Mouse (Mus musculus): ENCODE measurements around the gene Ccdc62. TPM values are rescaled to one million over a fixed set of nuclear protein-coding genes. Genes with fewer than 3 reads are reported as not detected.

Ccdc62 gene
- polyA plus RNA-seq, 1 experiment from 2014 or later = 6.7 TPM

DNA sequence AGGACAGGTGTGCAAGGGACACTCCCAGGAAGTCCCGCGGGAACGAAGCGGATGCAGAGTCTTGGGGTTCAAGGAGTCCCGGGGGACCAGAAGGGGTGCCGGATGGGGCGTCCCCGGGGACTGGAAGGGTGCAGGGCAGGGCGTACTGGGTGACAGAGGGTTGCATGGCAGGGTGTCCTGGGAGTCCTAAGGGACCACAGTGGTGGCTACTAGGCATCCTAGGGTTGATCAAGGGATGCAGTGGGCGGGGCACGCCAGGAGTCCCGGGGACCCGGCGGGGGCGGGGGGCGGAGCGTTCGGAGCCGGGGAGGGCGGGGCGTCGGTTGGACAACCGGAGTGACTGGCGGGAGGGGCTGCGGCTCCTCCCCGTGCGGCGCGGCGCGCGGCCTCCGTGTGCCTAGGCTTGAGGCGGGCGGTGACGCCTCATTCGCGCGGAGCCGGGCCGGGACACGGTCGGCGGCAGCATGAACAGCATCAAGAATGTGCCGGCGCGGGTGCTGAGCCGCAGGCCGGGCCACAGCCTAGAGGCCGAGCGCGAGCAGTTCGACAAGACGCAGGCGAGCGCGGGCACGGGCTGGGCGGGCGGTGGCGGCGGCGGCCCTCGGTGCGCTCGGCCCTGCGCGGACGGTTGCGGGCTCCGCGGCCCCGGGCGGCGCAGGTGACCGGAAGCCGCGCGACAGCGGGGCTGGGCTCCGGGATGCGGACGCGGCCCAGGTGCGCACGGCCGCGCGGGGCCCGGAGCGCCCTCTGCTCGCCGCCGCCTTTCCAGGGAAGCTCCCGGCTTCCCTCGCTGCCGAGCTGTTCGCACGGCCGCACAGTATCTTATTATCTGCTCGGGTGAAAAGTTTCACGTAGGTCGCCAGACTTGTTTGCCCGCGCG lies 43.1 kb downstream of the Ccdc62 start, which contains the start of gene Hip1r:
Hip1r (plus strand) TSS at position 330 of the 880 bp plus-strand sequence.
- Histone ChIP-seq H3K27ac (peak within 1 kb of the TSS; percentile 46; the same call in 1 of the 2 replicates), H3K4me3 (peak within 1 kb of the TSS; percentile 64), H3K4me2 (peak within 1 kb of the TSS; percentile 90), H3K4me1 (peaks cover 16% of the 10 kb centered on the region), H3K36me3 (replicated peaks) (no peaks in the 10 kb centered on the region), H3K27me3 (replicated peaks) (0 out of 2 replicates have a peak, but pooled peaks cover 3% of the 10 kb centered on the region), H3K9me3 (no peaks in the 10 kb centered on the region), H3K9ac (peak within 1 kb of the TSS; percentile 54)
- peak; percentile 80 for ATAC-seq (replicated peaks)
- WGBS = under 1% methylated on average over 88 of the region's 106 CpGs

DNA sequence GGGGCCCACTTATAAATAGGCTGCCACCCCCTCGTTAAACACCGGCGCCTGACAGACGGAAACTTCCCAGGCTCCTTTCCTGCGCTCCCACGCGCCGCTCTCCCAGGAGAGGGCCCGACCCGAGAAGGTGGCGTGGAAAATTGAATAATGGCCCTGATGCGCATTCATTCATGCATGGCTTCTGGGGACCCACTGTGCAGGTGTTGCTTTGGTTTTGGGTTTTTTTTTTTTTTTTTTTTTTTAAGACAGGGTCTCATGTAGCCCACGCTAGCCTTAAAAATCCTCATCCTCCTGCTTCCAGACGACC lies 43.7 kb downstream of the Ccdc62 start:
- Histone ChIP-seq H3K9ac (peak overlapping the region; percentile 54), H3K27me3 (replicated peaks) (0 out of 2 replicates have a peak, but pooled peaks cover 3% of the 10 kb centered on the region), H3K9me3 (no peaks in the 10 kb centered on the region), H3K36me3 (replicated peaks) (no peaks in the 10 kb centered on the region), H3K4me1 (peaks cover 16% of the 10 kb centered on the region), H3K4me2 (peak overlapping the region; percentile 90), H3K27ac (0 out of 2 replicates have a peak overlapping the region, but pooled peaks have one; percentile 46), H3K4me3 (peak overlapping the region; percentile 64)
- peak; percentile 28 for ATAC-seq (replicated peaks)
- WGBS = 0% methylated on average over 14 of the region's 14 CpGs

DNA sequence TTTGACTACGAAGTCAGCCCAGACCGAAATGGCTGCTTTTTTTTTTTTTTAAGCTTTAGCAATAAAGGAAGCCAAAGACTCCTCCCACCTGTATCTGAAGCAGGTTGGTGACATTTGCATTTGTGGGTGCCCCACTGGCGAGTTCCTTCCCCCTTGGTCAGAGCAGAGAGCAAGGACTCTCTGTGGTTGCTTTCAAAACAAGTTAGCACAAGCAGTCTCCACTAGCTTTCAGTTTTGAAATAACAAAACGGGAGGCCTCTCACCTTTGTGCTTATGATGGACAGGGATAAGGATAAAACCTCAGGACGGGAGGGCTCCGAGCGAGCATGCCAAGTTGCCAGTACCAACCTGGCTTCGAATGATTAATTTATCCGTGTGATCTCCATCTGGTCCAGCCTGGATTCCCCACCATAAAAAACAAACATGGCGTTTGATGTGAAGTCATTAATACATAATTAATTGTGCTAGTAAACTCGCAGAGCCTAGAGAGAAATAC lies 44.2 kb downstream of the Ccdc62 start:
- Histone ChIP-seq H3K9ac (no peak overlapping the region; the same call in 1 of the 2 replicates), H3K36me3 (replicated peaks) (no peaks in the 10 kb centered on the region), H3K9me3 (no peaks in the 10 kb centered on the region), H3K4me1 (peaks cover 16% of the 10 kb centered on the region), H3K4me2 (peak overlapping the region; percentile 90), H3K27ac (no peak overlapping the region), H3K4me3 (peak overlapping the region; percentile 64), H3K27me3 (replicated peaks) (0 out of 2 replicates have a peak, but pooled peaks cover 3% of the 10 kb centered on the region)
- WGBS = 27% methylated on average over 11 of the region's 11 CpGs
- no peak for ATAC-seq (replicated peaks)

DNA sequence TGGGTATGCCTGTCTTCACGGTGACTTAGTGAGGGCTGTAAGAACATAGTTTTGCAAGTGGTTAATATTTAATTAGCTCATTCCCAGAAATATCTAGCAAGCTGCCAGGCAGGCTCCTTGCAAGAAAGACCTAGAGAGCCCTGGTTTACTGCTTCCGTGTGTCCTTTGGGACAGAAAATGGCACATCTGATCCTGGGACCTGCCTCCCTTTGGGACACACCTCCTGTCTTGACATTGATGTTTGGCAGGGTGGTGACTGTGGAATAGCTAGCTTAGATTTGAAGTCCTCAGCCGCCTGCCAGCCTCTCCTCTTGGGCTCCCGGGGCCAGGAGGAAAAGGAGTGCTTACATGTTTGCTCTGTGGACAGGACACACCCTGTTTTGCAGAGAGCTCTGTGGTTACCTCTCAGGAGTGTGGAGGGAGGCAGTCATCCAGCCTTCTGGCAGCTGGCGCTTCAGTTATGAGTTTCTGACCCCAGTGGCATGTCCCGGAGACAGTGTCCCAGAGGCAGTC lies 45.2 kb downstream of the Ccdc62 start:
- WGBS = 66% methylated on average over 6 of the region's 6 CpGs
- H3K36me3 ChIP-seq (replicated peaks) = no peaks in the 10 kb centered on the region
- no peak overlapping the region for H3K9ac ChIP-seq
- no peak overlapping the region for H3K27ac ChIP-seq
- H3K4me2 ChIP-seq = no peak overlapping the region
- H3K4me1 ChIP-seq = peaks cover 16% of the 10 kb centered on the region
- 0 out of 2 replicates have a peak, but pooled peaks cover 3% of the 10 kb centered on the region for H3K27me3 ChIP-seq (replicated peaks)
- no peak for ATAC-seq (replicated peaks)
- H3K4me3 ChIP-seq = no peak overlapping the region
- no peaks in the 10 kb centered on the region for H3K9me3 ChIP-seq

DNA sequence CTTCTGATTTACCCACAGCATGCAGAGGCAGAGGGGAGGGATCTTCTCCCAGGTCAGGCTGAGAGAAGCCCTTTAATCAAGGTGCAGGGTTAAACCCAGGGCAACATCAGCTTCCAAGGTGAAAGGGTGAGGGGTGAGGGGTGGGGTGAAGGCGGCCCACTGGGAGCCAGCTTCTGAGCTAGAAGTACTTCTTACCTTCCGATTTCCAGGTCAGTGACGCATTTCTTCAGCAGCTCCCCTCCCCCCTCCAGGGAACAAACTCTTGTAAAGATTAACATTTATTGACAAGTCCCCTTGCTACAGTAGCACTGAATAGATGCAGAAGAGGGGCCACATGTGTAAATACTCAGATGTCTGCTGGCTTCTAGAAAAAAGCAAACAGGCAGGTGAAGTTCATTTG lies 46.8 kb downstream of the Ccdc62 start:
- Histone ChIP-seq H3K36me3 (replicated peaks) (no peaks in the 10 kb centered on the region), H3K27me3 (replicated peaks) (0 out of 2 replicates have a peak, but pooled peaks cover 3% of the 10 kb centered on the region), H3K4me1 (peaks cover 16% of the 10 kb centered on the region), H3K27ac (no peak overlapping the region), H3K9ac (no peak overlapping the region), H3K4me3 (no peak overlapping the region), H3K4me2 (no peak overlapping the region), H3K9me3 (no peaks in the 10 kb centered on the region)
- 52% methylated on average over 3 of the region's 3 CpGs for WGBS
- ATAC-seq (replicated peaks) = no peak

DNA sequence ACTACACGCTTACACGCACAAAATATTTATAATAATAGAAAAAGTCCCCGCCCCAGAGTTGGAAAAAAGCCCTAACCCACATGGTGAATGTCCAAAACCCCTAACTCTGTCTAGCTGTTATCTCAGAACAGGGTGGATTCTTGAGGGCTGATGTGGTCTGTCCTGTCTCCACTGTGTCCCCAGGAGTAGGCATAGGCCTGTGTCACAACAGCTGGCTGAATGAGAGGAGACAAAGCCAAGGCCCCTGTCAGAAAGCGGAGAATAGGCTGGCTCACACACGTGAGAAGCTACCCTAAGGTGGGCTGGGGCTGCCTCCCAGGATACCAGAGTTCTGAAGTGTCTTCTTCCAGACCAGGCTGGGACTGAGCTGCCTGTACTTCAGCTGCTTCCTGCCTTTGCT lies 47.7 kb downstream of the Ccdc62 start:
- Histone ChIP-seq H3K4me3 (no peak overlapping the region), H3K36me3 (replicated peaks) (no peaks in the 10 kb centered on the region), H3K4me2 (no peak overlapping the region), H3K9me3 (no peaks in the 10 kb centered on the region), H3K9ac (no peak overlapping the region), H3K4me1 (peaks cover 16% of the 10 kb centered on the region), H3K27me3 (replicated peaks) (0 out of 2 replicates have a peak, but pooled peaks cover 3% of the 10 kb centered on the region), H3K27ac (no peak overlapping the region)
- WGBS = 78% methylated on average over 5 of the region's 5 CpGs
- ATAC-seq (replicated peaks) = no peak

DNA sequence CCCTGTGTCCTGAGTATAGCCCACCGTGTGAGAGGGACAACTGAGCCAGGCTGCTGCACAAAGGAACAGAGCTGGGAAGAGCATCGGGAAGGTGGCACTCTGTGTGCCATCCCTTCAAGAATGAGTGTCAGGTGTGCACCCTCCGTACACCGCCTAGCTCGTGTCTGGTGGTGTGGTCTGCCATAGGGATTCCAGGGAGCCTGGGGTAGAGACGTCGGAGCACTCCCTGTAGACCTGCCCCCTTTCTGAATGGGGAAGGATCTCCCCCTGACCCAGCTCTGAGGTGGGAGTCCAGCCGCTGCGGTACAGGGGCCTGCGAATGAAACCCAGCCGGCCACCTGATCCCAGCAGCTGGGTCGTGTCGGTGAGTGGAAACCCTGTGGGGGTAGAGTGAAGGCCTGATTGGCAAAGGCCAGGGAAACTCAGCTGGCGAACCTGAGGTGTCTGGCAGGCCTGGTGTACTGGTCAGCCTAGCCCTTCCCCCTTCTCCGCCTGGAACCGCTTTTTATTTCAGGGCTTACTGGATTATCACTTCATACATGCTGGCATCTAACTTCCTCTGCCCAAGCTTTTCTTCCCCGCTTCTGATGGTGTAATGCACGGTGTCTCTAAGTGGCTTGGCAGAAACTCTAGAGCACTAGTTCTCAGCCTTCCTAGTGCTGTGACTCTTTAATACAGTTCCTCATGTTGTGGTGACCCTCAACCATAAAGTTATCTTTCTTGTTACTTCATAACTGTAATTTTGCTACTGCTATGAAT lies 48.9 kb downstream of the Ccdc62 start:
- Histone ChIP-seq H3K4me2 (no peak overlapping the region), H3K9ac (no peak overlapping the region)
- no peak for ATAC-seq (replicated peaks)

DNA sequence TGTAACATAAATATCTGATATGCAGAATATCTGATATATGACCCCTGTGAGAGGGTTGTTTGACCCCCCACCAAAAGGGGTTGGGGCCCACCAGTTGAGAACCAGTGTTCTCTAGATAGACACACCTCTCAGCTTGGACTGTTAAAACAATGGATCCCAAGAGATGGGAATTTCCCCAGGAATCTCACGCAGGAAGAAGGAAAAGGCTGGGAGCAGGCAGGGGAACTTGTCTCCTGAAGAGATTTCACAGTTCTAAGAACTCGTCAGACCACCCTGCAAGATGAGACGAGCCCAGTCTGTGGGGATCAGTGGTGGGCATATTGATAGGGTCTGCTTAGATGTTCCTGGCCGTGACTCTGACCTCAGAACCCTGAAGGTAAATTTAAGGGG lies 49.5 kb downstream of the Ccdc62 start:
- H3K36me3 ChIP-seq (replicated peaks) = no peaks in the 10 kb centered on the region
- no peak overlapping the region for H3K9ac ChIP-seq
- 0 out of 2 replicates have a peak, but pooled peaks cover 3% of the 10 kb centered on the region for H3K27me3 ChIP-seq (replicated peaks)
- H3K4me3 ChIP-seq = no peak overlapping the region
- no peak overlapping the region for H3K4me2 ChIP-seq
- H3K9me3 ChIP-seq = no peaks in the 10 kb centered on the region
- no peak overlapping the region for H3K27ac ChIP-seq
- no peak for ATAC-seq (replicated peaks)
- H3K4me1 ChIP-seq = peaks cover 11% of the 10 kb centered on the region
- WGBS = 59% methylated on average over 4 of the region's 4 CpGs

More for the DNA sequence above, 48.9 kb downstream of the Ccdc62 start:
- H3K27ac ChIP-seq = no peak overlapping the region
- no peaks in the 10 kb centered on the region for H3K9me3 ChIP-seq
- no peak overlapping the region for H3K4me3 ChIP-seq
- H3K4me1 ChIP-seq = peaks cover 16% of the 10 kb centered on the region
- 66% methylated on average over 18 of the region's 18 CpGs for WGBS
- no peaks in the 10 kb centered on the region for H3K36me3 ChIP-seq (replicated peaks)
- 0 out of 2 replicates have a peak, but pooled peaks cover 3% of the 10 kb centered on the region for H3K27me3 ChIP-seq (replicated peaks)

DNA sequence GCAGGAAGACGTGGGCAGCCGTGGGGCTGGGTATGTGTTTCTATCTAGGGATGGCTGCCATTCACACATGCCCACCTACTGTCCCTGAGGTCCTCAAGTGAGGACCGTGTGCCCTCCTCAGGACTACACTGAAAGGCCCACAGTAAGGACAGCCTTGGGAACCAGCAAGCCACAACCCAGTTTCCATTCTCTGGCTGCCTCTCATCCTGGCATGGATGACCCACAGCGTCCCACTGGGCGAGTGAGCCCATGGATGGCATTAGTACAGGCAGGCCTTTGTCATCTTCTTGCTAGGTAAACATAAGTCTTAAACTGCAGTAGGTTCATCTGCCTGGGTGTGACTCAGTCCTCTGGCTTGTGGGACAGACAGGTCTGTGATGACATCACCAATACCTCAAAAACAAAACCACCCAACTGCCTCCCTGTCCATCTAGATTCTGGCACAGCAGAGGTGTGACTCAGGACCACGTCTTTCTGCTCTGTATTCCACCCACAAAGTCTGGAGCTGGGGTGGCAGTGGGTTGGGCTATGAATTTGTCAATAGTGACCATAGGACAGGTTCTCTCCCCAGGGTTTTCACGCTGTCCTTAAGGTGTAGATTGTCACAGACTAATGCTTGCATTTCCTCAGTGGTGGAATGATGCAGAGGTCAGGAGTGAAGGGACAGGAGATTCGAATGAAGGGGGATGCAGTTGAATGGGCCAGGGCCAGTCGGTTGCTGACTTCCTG lies 50.2 kb downstream of the Ccdc62 start:
- no peaks in the 10 kb centered on the region for H3K27me3 ChIP-seq (replicated peaks)
- H3K4me1 ChIP-seq = peaks cover 4% of the 10 kb centered on the region
- no peak overlapping the region for H3K4me3 ChIP-seq
- WGBS = 78% methylated on average over 9 of the region's 9 CpGs
- no peak overlapping the region for H3K4me2 ChIP-seq
- H3K9me3 ChIP-seq = no peaks in the 10 kb centered on the region
- H3K9ac ChIP-seq = no peak overlapping the region
- H3K36me3 ChIP-seq (replicated peaks) = no peaks in the 10 kb centered on the region
- no peak for ATAC-seq (replicated peaks)
- no peak overlapping the region for H3K27ac ChIP-seq

DNA sequence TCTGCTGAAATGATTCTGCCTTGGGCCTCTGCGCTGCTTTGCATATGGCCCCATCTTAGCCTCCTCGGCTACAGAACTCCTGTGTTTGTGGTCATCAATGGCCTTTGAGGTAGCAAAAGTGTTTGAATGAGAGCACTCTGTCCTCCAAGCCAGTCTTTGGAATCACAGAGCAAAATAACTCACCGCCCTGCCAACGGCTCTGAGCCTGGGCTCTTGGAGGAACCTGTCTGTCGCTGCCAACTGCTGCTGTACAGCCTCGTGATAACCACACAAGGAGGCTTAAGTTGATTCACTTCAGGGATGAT lies 50.7 kb downstream of the Ccdc62 start:
- H3K9me3 ChIP-seq = no peaks in the 10 kb centered on the region
- 75% methylated on average over 6 of the region's 6 CpGs for WGBS
- H3K4me2 ChIP-seq = no peak overlapping the region
- no peaks in the 10 kb centered on the region for H3K4me1 ChIP-seq
- no peaks in the 10 kb centered on the region for H3K36me3 ChIP-seq (replicated peaks)
- ATAC-seq (replicated peaks) = no peak
- no peak overlapping the region for H3K9ac ChIP-seq
- no peak overlapping the region for H3K27ac ChIP-seq
- no peak overlapping the region for H3K4me3 ChIP-seq
- H3K27me3 ChIP-seq (replicated peaks) = no peaks in the 10 kb centered on the region

DNA sequence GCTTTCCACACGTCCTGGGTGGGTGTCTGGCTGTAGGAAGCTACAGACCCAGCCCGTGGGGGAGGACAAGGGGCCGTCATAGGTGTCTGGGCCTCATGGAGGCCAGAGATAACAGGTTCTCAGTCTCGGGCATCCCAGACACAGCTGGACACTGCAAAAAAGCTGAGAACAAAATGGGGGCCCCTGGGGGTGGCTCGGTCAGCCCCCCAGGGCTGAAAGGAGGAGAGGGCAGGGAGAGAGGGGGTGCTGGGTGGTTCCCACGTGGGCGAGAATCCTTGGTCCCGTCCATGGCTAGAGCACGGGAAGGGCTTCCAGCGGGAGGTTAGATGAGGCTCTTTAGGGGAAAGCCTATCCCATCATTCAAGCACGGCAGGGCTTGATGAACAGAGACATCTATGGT lies 52.4 kb downstream of the Ccdc62 start:
- H3K4me3 ChIP-seq = no peak overlapping the region
- H3K9ac ChIP-seq = no peak overlapping the region
- H3K36me3 ChIP-seq (replicated peaks) = no peaks in the 10 kb centered on the region
- no peak for ATAC-seq (replicated peaks)
- H3K4me2 ChIP-seq = no peak overlapping the region
- no peak overlapping the region for H3K27ac ChIP-seq
- H3K9me3 ChIP-seq = no peaks in the 10 kb centered on the region
- H3K27me3 ChIP-seq (replicated peaks) = no peaks in the 10 kb centered on the region
- WGBS = 76% methylated on average over 11 of the region's 11 CpGs
- H3K4me1 ChIP-seq = no peaks in the 10 kb centered on the region

DNA sequence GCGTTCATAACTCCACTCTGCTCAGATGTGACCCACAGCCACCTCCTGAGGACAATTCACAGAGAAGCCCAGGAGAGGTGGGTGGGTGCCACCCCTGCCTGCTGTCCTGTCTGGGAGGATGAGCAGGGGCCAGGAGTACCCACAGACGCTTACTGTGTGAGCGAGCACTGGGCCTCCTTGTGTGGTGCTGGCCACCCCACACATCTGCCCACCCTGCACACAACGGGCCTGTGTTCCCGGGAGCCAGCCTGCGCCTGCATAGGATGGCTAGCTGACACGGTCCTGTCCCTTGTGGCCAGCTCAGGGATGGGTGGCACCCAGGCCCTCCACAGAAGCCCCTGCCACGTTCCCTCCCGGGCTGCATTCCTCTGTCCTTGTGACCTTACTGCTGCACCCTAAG lies 55.0 kb downstream of the Ccdc62 start:
- Histone ChIP-seq H3K4me2 (no peak overlapping the region), H3K4me3 (no peak overlapping the region), H3K9me3 (no peaks in the 10 kb centered on the region), H3K4me1 (peaks cover 4% of the 10 kb centered on the region; the same call in 1 of the 2 replicates), H3K27me3 (replicated peaks) (no peaks in the 10 kb centered on the region), H3K9ac (no peak overlapping the region), H3K36me3 (replicated peaks) (no peaks in the 10 kb centered on the region), H3K27ac (no peak overlapping the region)
- 82% methylated on average over 9 of the region's 9 CpGs for WGBS
- ATAC-seq (replicated peaks) = no peak

Data from midbrain, embryonic 15.5 days (tissue).